Mouse (Mus musculus) limb, embryonic 12.5 days (tissue): ENCODE results near the gene 3110009E18Rik. TPM values are rescaled to one million over a fixed set of nuclear protein-coding genes. Genes with fewer than 3 reads are reported as not detected.
A peak's percentile ranks its signal among the peaks of the same experiment; 100 is the strongest.
"Not testable (repeated sequence)": the region's sequence is repeated elsewhere in the genome, so short reads cannot be mapped to it uniquely, and the experiment has no call there.

Source experiments
- ATAC-seq: fragments of 200-750 bp; cut with Nextera tagmentation; 2 replicates; pipeline ENCODE4 v1.8.0; 2017; ENCODE audit warnings: low read depth, moderate TSS enrichment; ENCODE audit not compliant: insufficient number of reproducible peaks, insufficient read depth, low FRiP score, low TSS enrichment
- H3K27ac ChIP-seq: fragments of 300-500 bp; sonication (generic); 2 replicates; pipeline ENCODE4 v1.5.1; 2016; ENCODE audit warnings: mild to moderate bottlenecking, moderate library complexity
- H3K27me3 ChIP-seq: fragments of 300-500 bp; sonication (generic); 2 replicates; pipeline ENCODE4 v1.6.1; 2016; ENCODE audit warnings: mild to moderate bottlenecking, moderate library complexity
- H3K36me3 ChIP-seq: fragments of 300-500 bp; sonication (generic); 2 replicates; pipeline ENCODE4 v1.6.1; 2016; ENCODE audit warnings: mild to moderate bottlenecking, moderate library complexity
- H3K4me1 ChIP-seq: fragments of 300-500 bp; sonication (generic); replicated peaks from 2 replicates; pipeline ENCODE4 v1.6.1; 2016
- H3K4me2 ChIP-seq: fragments of 300-500 bp; sonication (generic); 2 replicates; pipeline ENCODE4 v1.6.1; 2016; ENCODE audit warnings: mild to moderate bottlenecking, moderate library complexity
- H3K4me3 ChIP-seq: fragments of 300-500 bp; sonication (generic); replicated peaks from 2 replicates; pipeline ENCODE4 v1.5.1; 2016; ENCODE audit warnings: mild to moderate bottlenecking
- H3K9ac ChIP-seq: fragments of 300-500 bp; sonication (generic); replicated peaks from 2 replicates; pipeline ENCODE4 v1.6.1; 2016; ENCODE audit warnings: mild to moderate bottlenecking, moderate library complexity
- H3K9me3 ChIP-seq: fragments of 300-500 bp; sonication (generic); 2 replicates; pipeline ENCODE4 v1.6.1; 2016; ENCODE audit warnings: mild to moderate bottlenecking, moderate library complexity
- WGBS: fragments of 180-500 bp; shearing (Covaris S2); methylation state at CpG from one replicate; pipeline ENCODE4 v1.1.7; 2016; 5-methylcytosine and 5-hydroxymethylcytosine counted together
- polyA plus RNA-seq: library from polyadenylated mRNA; unstranded; fragments of >200 nt; fragmentation: Nextera tagmentation; extraction: Ambion mirVana; gene quantifications from 2 replicates; pipeline ENCODE4 v1.2.1, GENCODE M21; 2016

The 3110009E18Rik gene
- polyA plus RNA-seq, 1 experiment from 2014 or later = 19.3 TPM

DNA sequence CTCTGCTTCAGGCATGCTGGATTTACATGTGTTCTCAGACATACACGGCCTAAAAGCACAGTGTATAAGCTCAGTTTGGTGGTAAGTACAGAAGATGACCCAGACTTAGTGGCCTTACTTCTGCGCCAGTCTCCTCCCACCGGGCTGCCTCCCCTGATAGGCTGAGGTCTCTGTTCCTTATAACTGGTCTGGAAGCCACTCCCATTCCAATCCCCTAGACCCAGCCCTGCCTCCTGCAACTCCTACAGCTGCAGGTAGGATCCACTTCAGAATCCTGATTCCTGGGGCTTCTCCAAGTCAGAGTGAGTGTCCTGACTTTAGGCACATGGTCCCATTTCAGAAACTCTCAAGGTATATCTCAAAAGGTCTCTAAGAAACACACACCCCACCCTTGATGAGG, 35.3 kb upstream of the 3110009E18Rik start:
- Histone ChIP-seq H3K4me2 (no peak overlapping the region), H3K36me3 (no peaks in the 10 kb centered on the region), H3K4me3 (no peak overlapping the region), H3K9me3 (no peaks in the 10 kb centered on the region), H3K4me1 (peaks cover 6% of the 10 kb centered on the region), H3K9ac (no peak overlapping the region), H3K27ac (no peak overlapping the region), H3K27me3 (no peaks in the 10 kb centered on the region)
- no peak for ATAC-seq
- 69% methylated on average over 3 of the region's 3 CpGs for WGBS

DNA sequence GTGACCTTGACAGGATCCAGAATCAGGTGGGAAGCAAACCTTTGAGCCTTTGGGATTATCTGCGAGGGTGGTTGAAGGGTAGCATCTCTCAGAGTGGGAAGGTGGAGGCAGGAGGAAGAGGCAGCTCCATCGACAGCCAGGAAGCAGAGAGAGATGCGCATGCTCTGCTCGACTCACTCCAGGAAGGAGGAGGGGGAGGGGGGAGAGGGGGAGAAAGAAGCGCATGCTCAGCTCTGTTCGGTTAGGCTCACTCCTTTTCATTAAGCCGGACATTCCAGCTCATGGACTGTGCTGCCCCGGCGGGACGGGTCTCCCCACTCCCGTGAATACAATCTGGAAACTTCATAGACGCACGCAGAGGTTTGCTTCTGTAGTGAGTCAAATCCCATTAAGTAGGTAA, 34.3 kb upstream of the 3110009E18Rik start:
- 64% methylated on average over 13 of the region's 13 CpGs for WGBS
- H3K9me3 ChIP-seq = no peaks in the 10 kb centered on the region
- no peaks in the 10 kb centered on the region for H3K27me3 ChIP-seq

DNA sequence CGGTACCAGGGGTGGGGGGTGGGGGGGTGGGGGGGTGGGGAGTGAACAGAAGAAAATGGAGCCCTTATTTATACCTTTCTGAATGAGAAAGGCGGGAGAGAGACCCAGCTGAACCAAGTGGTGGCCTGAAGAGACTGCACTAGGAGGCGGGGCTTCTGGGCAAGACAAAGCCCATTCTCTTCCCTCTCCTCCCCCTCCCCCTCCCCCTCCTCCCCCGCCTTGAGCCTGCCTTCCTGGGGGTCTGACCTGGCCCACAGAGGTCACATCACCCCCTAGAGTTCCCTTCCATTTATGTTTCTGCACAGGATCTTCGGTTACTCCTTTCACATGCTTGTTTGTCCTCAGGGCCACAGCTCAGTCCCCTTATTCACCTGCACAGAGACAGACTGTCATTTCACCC, 31.8 kb upstream of the 3110009E18Rik start:
- Histone ChIP-seq H3K36me3 (no peaks in the 10 kb centered on the region), H3K9ac (no peak overlapping the region), H3K27me3 (no peaks in the 10 kb centered on the region), H3K27ac (no peak overlapping the region), H3K4me3 (no peak overlapping the region), H3K4me2 (no peak overlapping the region), H3K9me3 (no peaks in the 10 kb centered on the region), H3K4me1 (no peaks in the 10 kb centered on the region)
- 19% methylated on average over 4 of the region's 5 CpGs for WGBS
- ATAC-seq = no peak

More for the DNA sequence above, 34.3 kb upstream of the 3110009E18Rik start:
- no peak overlapping the region for H3K9ac ChIP-seq
- no peak overlapping the region for H3K4me2 ChIP-seq
- no peaks in the 10 kb centered on the region for H3K36me3 ChIP-seq
- peaks cover 6% of the 10 kb centered on the region for H3K4me1 ChIP-seq
- ATAC-seq = no peak
- no peak overlapping the region for H3K4me3 ChIP-seq
- H3K27ac ChIP-seq = no peak overlapping the region

DNA sequence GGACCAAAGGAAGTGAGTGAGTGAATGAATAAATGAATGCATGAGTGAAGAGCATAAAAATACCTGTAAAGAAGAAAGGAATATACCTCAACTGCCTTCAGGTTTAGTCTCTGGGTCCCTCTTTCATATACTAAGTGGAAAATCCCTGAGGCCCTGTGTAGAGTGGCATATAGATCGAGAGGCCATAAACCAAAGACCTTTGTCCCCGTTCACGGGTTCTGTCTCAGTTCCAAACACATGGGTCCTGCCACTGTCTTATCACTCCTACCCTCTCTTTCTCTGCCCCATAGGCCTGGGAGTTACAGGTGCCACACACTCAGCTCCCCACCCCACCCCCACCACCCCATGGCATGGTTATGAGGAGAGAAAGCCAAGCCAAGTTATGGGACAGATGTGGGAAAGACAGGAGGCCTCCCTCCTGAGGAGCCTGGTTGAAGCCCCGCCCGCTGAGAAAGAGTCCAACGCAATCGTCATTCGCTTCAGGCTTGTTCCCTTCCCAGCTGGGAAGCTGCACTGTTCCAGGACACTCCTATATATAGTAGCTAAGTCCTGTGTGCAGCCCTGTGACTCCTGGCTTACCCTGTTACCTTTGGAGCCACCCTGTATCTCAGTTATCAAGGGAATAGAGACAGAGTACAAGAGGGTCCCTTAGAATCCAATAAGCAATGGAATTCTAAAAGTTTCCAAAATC, 30.0 kb upstream of the 3110009E18Rik start:
- H3K4me2 ChIP-seq = no peak overlapping the region
- no peak overlapping the region for H3K27ac ChIP-seq
- H3K36me3 ChIP-seq = no peaks in the 10 kb centered on the region
- no peaks in the 10 kb centered on the region for H3K9me3 ChIP-seq
- ATAC-seq = no peak
- no peak overlapping the region for H3K9ac ChIP-seq
- H3K4me3 ChIP-seq = no peak overlapping the region
- H3K27me3 ChIP-seq = no peaks in the 10 kb centered on the region
- no peaks in the 10 kb centered on the region for H3K4me1 ChIP-seq
- 84% methylated on average over 8 of the region's 8 CpGs for WGBS

DNA sequence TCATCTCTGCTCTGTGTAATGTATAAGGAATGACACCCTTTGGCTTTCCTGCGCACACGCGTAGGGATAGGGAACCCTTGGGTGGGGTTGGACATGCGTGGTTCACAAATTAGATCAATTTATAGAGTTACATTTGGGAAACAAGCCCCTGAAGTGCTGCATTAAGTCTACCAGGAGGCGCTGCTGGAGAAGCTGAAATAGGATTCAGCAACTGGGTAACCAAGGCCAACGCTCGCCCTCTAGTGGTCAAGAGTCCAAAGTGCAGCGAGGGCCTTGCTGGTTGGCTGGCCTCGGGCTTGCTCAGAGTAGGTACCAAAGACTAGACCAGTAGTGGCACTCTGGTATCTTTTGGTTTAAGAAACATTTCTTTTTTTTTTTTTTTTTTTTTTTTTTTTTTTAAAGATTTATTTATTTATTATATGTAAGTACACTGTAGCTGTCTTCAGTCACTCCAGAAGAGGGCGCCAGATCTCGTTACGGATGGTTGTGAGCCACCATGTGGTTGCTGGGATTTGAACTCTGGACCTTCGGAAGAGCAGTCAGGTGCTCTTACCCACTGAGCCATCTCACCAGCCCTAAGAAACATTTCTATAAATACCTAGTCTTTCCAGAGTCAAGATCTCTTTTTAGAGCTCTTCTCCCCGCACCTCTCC, 27.4 kb upstream of the 3110009E18Rik start:
- not testable (repeated sequence) for H3K4me3 ChIP-seq, H3K4me1 ChIP-seq, H3K9ac ChIP-seq, H3K9me3 ChIP-seq, H3K36me3 ChIP-seq, H3K4me2 ChIP-seq, H3K27ac ChIP-seq, H3K27me3 ChIP-seq
- ATAC-seq = peak; percentile 40; the same call in 1 of the 2 replicates
- WGBS = 52% methylated on average over 11 of the region's 14 CpGs

DNA sequence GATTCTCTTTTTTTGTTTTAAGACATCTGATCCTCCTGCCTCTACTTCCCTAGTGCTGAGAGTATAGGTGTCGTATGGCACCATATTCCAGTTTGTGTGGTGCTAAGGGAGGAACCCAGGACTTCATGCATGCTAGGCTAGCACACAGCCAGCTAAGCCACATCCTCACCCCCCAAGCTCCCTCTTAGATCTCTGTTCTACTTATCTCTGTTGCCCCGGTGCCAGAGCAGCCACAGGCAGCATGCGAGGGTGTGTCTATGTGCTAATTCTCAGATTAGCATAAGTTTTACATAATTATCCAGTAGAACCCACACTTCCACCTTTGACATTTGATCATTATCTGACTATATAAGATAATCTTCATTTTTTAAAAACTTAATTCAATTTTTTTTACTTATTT, 26.1 kb upstream of the 3110009E18Rik start:
- H3K36me3 ChIP-seq = no peaks in the 10 kb centered on the region
- no peak overlapping the region for H3K27ac ChIP-seq
- H3K4me2 ChIP-seq = no peak overlapping the region
- H3K4me3 ChIP-seq = no peak overlapping the region
- no peak overlapping the region for H3K9ac ChIP-seq
- H3K27me3 ChIP-seq = no peaks in the 10 kb centered on the region
- no peaks in the 10 kb centered on the region for H3K4me1 ChIP-seq
- no peak for ATAC-seq
- no peaks in the 10 kb centered on the region for H3K9me3 ChIP-seq
- WGBS = 85% methylated on average over 3 of the region's 3 CpGs

DNA sequence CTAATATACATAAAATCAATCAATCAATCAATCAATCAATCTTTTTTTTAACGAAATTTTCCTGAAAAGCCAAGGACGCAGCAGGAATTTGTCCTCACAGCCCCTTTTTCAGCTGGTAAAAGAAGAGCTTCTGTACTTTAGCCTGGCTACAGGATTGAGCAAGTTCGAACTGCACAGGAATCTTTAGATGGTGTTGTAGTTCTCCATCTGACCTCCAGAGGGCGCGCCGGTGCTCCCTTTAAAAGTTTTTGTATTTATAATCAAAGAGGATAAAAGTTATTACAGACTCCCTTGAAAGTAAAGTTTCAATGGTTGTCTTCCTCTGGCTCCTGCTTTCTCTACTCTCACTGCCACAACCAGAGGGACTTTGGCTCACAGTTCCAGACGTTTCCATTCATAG, 22.7 kb upstream of the 3110009E18Rik start:
- 20% methylated on average over 7 of the region's 7 CpGs for WGBS

DNA sequence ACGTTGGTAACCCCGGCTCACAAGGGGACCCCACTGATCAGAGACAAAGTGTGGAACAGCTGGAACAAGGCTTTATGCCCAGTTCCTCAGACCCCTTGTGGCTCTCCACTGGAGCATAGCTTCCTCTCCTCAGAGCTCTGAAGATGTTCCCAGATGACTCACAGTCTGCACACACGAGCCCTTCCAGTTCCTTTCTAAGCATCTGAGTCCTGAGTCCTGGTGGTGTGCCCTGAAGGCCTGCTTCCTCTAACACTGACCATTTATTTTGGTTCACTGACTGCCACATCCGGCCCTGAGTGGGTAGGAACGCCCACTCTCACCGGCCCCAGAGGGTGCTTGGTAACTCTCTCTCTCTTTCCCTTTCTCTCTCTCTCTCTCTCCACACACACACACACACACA, 21.5 kb upstream of the 3110009E18Rik start:
- WGBS = 76% methylated on average over 6 of the region's 6 CpGs
- no peaks in the 10 kb centered on the region for H3K9me3 ChIP-seq
- H3K36me3 ChIP-seq = no peaks in the 10 kb centered on the region
- no peak overlapping the region for H3K9ac ChIP-seq
- no peak for ATAC-seq
- no peak overlapping the region for H3K4me3 ChIP-seq
- H3K27me3 ChIP-seq = 0 out of 2 replicates have a peak, but pooled peaks cover 4% of the 10 kb centered on the region
- H3K4me2 ChIP-seq = no peak overlapping the region
- H3K4me1 ChIP-seq = no peaks in the 10 kb centered on the region
- H3K27ac ChIP-seq = no peak overlapping the region

More for the DNA sequence above, 22.7 kb upstream of the 3110009E18Rik start:
- H3K9me3 ChIP-seq = no peaks in the 10 kb centered on the region
- no peaks in the 10 kb centered on the region for H3K27me3 ChIP-seq
- H3K27ac ChIP-seq = no peak overlapping the region
- ATAC-seq = no peak
- H3K4me1 ChIP-seq = no peaks in the 10 kb centered on the region
- H3K36me3 ChIP-seq = no peaks in the 10 kb centered on the region
- H3K4me2 ChIP-seq = no peak overlapping the region
- no peak overlapping the region for H3K4me3 ChIP-seq
- no peak overlapping the region for H3K9ac ChIP-seq

DNA sequence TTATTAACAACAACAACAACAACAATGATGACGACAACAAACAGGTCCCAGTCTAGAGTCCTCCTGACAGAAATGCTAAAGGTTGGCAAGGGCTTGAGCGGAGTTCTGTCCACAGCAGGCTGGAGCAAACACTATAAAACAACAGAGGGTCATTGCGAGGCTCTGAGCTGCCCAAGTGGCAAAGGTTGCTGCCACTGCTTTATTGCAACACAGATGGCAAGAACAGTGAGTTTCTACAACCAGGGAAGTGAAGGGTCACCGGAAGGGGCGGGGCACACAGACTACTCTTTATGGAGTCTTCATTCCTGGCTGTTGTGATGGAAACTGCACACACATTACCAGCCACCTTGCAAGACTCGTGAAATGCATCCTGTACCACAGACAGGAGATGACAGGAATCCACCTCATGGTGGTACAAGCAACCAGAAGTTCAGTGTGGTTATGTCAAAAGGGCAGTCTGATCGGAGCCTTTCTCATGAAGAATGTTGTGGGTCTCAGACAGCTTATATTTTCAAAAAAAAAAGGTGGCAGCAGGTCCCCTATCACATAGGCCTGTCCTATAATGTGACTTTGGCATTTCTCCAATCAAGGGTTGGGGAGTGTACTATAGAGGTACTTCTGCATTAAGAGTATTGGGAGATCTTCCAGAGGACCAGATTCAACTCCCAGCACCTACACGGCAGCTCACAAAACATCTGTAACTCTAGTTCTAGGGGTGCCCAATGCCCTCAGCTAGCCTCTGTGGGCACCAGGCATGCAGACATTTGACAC, 20.3 kb upstream of the 3110009E18Rik start:
- Histone ChIP-seq H3K4me1 (no peaks in the 10 kb centered on the region), H3K27ac (no peak overlapping the region), H3K27me3 (0 out of 2 replicates have a peak, but pooled peaks cover 4% of the 10 kb centered on the region), H3K36me3 (no peaks in the 10 kb centered on the region), H3K9me3 (no peaks in the 10 kb centered on the region), H3K9ac (no peak overlapping the region), H3K4me3 (no peak overlapping the region), H3K4me2 (no peak overlapping the region)
- WGBS = 84% methylated on average over 8 of the region's 8 CpGs
- ATAC-seq = no peak

DNA sequence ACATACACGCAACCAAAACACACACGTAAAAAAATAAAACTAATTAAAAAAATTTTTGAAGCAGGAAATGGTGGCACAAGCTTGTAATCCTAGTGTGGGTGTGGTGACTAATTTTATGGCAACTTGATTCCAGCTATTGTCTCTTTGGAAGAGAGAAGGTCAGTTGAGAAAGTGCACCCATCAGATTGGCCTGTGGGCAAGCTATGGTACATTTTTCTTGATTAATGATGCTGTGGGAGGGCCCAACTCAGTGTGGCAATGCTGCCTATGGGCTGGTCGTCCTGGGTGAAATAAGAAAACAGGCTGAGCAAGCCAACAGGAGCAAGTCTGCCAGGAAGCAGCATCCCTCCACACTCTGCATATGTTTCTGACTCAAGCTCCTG, 19.8 kb upstream of the 3110009E18Rik start:
- no peak overlapping the region for H3K9ac ChIP-seq
- H3K27ac ChIP-seq = no peak overlapping the region
- H3K36me3 ChIP-seq = no peaks in the 10 kb centered on the region
- no peak overlapping the region for H3K4me2 ChIP-seq
- no peaks in the 10 kb centered on the region for H3K4me1 ChIP-seq
- 0 out of 2 replicates have a peak, but pooled peaks cover 4% of the 10 kb centered on the region for H3K27me3 ChIP-seq
- 83% methylated on average over 3 of the region's 3 CpGs for WGBS
- H3K4me3 ChIP-seq = no peak overlapping the region
- H3K9me3 ChIP-seq = no peaks in the 10 kb centered on the region
- ATAC-seq = no peak

DNA sequence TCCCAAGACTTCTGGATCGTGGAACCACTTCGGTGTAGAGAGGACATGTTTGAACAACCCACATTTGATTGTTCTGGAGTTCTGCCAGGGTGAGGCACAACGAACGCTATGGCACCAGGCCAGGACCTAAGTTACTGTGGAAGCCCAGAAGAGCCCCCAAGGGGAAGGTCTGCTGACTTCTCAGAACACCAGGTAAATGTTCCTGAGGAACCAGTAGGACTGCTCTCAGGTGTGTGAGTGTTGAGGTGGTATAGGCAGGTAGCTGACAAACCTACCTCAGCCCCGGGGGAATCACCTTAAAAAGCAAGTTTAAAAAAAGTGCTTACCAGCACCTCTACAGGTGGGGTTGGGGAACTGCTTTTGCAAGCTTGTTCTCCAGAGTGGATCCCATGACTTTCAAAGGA, 15.4 kb upstream of the 3110009E18Rik start:
- H3K27me3 ChIP-seq = 0 out of 2 replicates have a peak, but pooled peaks cover 4% of the 10 kb centered on the region
- no peak overlapping the region for H3K4me3 ChIP-seq
- no peak overlapping the region for H3K4me2 ChIP-seq
- H3K36me3 ChIP-seq = no peaks in the 10 kb centered on the region
- 85% methylated on average over 5 of the region's 5 CpGs for WGBS
- H3K9ac ChIP-seq = no peak overlapping the region
- ATAC-seq = no peak
- H3K4me1 ChIP-seq = no peaks in the 10 kb centered on the region
- H3K27ac ChIP-seq = no peak overlapping the region
- no peaks in the 10 kb centered on the region for H3K9me3 ChIP-seq
